Comparison of ENCODE assay signal across 27 mouse cellular contexts in genomic region chr1:170898413-170899075, GRCm38 (mm10). TPM values are rescaled to one million over a fixed set of nuclear protein-coding genes. Genes with fewer than 3 reads are reported as not detected.
DNase-seq lines count a peak whose midpoint lies in the region; ATAC-seq and TF ChIP-seq lines count a peak whose summit lies in the region.
"Had no signal": no experiment of that assay in that cellular context is flagged by ENCODE, and none has a peak within 500 bp of the region (broad histone marks: within the 10 kb centered on the region; RNA-seq: fewer than 3 reads in every experiment).

No protein-coding gene starts in this region.

- ATAC-seq in G1E (ENCODE audit: extremely low read depth, insufficient number of reproducible peaks, low FRiP score, poor library complexity, severe bottlenecking) = peak; percentile 56
- no peak for ATAC-seq in stomach, postnatal 0 days (ENCODE audit: low FRiP score, low TSS enrichment)
- ATAC-seq in midbrain, embryonic 16.5 days = no peak

- H3K36me3 ChIP-seq in G1E (replicated peaks) = no peaks in the 10 kb centered on the region
- H3K36me3 ChIP-seq in stomach, postnatal 0 days (ENCODE audit: control insufficient read depth, insufficient read depth, low read length) = no peaks in the 10 kb centered on the region
- H3K36me3 ChIP-seq in midbrain, embryonic 16.5 days (ENCODE audit: control insufficient read depth, insufficient read depth, low read length) = no peaks in the 10 kb centered on the region
- H3K36me3 ChIP-seq: embryonic facial prominence, embryonic 15.5 days; forebrain, embryonic 10.5 days; heart, embryonic 10.5 days; hindbrain, embryonic 13.5 days had no signal

- H3K27me3 ChIP-seq in G1E (ENCODE audit: insufficient read depth, low read length) = no peaks in the 10 kb centered on the region
- no peaks in the 10 kb centered on the region for H3K27me3 ChIP-seq in stomach, postnatal 0 days (ENCODE audit: control insufficient read depth, insufficient read depth, low read length)
- H3K27me3 ChIP-seq in midbrain, embryonic 16.5 days (ENCODE audit: control insufficient read depth, insufficient read depth, low read depth, low read length) = peaks cover 2% of the 10 kb centered on the region; the same call in 1 of the 2 replicates

- TF ChIP-seq CTCF in lung, adult 2 months (IDR thresholded peaks at IDR 0.05; ENCODE audit: insufficient read depth, low read length) = no peak
- TF ChIP-seq CTCF in G1E (IDR thresholded peaks at IDR 0.05; ENCODE audit: low read depth, low read length) = no peak
- no peak for TF ChIP-seq CTCF in stomach, postnatal 0 days (IDR thresholded peaks at IDR 0.05; ENCODE audit: low read depth)

- TF ChIP-seq POLR2A in lung, adult 2 months (IDR thresholded peaks at IDR 0.05; ENCODE audit: borderline replicate concordance, extremely low read depth, low read depth, low read length) = no peak

- no peak overlapping the region for H3K4me2 ChIP-seq in stomach, postnatal 0 days (replicated peaks; ENCODE audit: low read depth)
- H3K4me2 ChIP-seq in midbrain, embryonic 16.5 days (ENCODE audit: low read length) = no peak overlapping the region
- H3K4me2 ChIP-seq: embryonic facial prominence, embryonic 15.5 days; hindbrain, embryonic 13.5 days had no signal

- H3K4me1 ChIP-seq in lung, adult 2 months (ENCODE audit: control insufficient read depth, insufficient read depth, low read length) = 0 out of 2 replicates have a peak, but pooled peaks cover 3% of the 10 kb centered on the region
- peaks cover 48% of the 10 kb centered on the region for H3K4me1 ChIP-seq in G1E (ENCODE audit: insufficient read depth, low read depth, low read length)
- no peaks in the 10 kb centered on the region for H3K4me1 ChIP-seq in stomach, postnatal 0 days (replicated peaks; ENCODE audit: control insufficient read depth, insufficient read depth)
- no peaks in the 10 kb centered on the region for H3K4me1 ChIP-seq in midbrain, embryonic 16.5 days (ENCODE audit: control insufficient read depth, insufficient read depth, low read length)
- H3K4me1 ChIP-seq: forebrain, embryonic 10.5 days; heart, embryonic 10.5 days; hindbrain, embryonic 13.5 days had no signal

- TF ChIP-seq EP300 in stomach, postnatal 0 days (optimal IDR thresholded peaks at IDR 0.05) = no peak

- no peak overlapping the region for H3K9ac ChIP-seq in stomach, postnatal 0 days (ENCODE audit: low read length)
- H3K9ac ChIP-seq in midbrain, embryonic 16.5 days (ENCODE audit: low read depth, low read length) = no peak overlapping the region
- H3K9ac ChIP-seq: embryonic facial prominence, embryonic 15.5 days; hindbrain, embryonic 13.5 days; liver, embryonic 14.5 days had no signal

- no peak overlapping the region for H3K27ac ChIP-seq in stomach, postnatal 0 days (replicated peaks)
- H3K27ac ChIP-seq in midbrain, embryonic 16.5 days (ENCODE audit: low read length) = no peak overlapping the region
- H3K27ac ChIP-seq: embryonic facial prominence, embryonic 15.5 days; forebrain, embryonic 10.5 days; heart, embryonic 10.5 days; hindbrain, embryonic 13.5 days; liver, embryonic 14.5 days had no signal

- no peak overlapping the region for H3K4me3 ChIP-seq in lung, adult 2 months (replicated peaks; ENCODE audit: extremely low read depth, low read depth, low read length)
- H3K4me3 ChIP-seq in G1E (ENCODE audit: low read depth, low read length) = peak overlapping the region; percentile 60; the same call in 1 of the 2 replicates
- no peak overlapping the region for H3K4me3 ChIP-seq in stomach, postnatal 0 days (ENCODE audit: low read depth, low read length)
- no peak overlapping the region for H3K4me3 ChIP-seq in midbrain, embryonic 16.5 days (ENCODE audit: low read depth, low read length)
- H3K4me3 ChIP-seq: embryonic facial prominence, embryonic 15.5 days; forebrain, embryonic 10.5 days; heart, embryonic 10.5 days; hindbrain, embryonic 13.5 days; megakaryocyte, embryonic 14.5 days had no signal

- WGBS in lung, adult 2 months = 36% methylated on average over 16 of the region's 16 CpGs
- 42% methylated on average over 16 of the region's 16 CpGs for WGBS in stomach, postnatal 0 days
- 79% methylated on average over 16 of the region's 16 CpGs for WGBS in midbrain, embryonic 16.5 days

- no peaks in the 10 kb centered on the region for H3K9me3 ChIP-seq in G1E (replicated peaks)
- no peaks in the 10 kb centered on the region for H3K9me3 ChIP-seq in stomach, postnatal 0 days (ENCODE audit: control insufficient read depth, low read length)
- no peaks in the 10 kb centered on the region for H3K9me3 ChIP-seq in midbrain, embryonic 16.5 days (replicated peaks; ENCODE audit: control insufficient read depth, low read length, poor library complexity, severe bottlenecking)
- H3K9me3 ChIP-seq: embryonic facial prominence, embryonic 15.5 days; forebrain, embryonic 10.5 days; heart, embryonic 10.5 days; hindbrain, embryonic 13.5 days; megakaryocyte, embryonic 14.5 days had no signal

- peak; percentile 28 for DNase-seq in lung, postnatal 25 days (ENCODE audit: low spot score)
- DNase-seq in lung, adult 2 months = no peak
- DNase-seq in G1E (ENCODE audit: low spot score) = peak; percentile 16
- DNase-seq in brain, adult 2 months (ENCODE audit: low read depth, low spot score) = peak; percentile 44
- peak; percentile 45 for DNase-seq in skeletal muscle tissue, adult 2 months (ENCODE audit: low read depth, low spot score)
- DNase-seq in stomach, postnatal 0 days (ENCODE audit: low spot score) = no peak
- DNase-seq: adrenal gland, postnatal 14 days; cerebellum, adult 9-11 months; embryo, embryonic 11 days; gastrocnemius, postnatal 10 days; kidney, adult 9 months; kidney, postnatal 4 days; layer of hippocampus, postnatal 36 days; thymus, postnatal 4 days had no signal

RNA-seq across cellular contexts. Expression of gene Dusp12, which starts 13.2 kb away (rescaled TPM):
- 17.3 and 18.8 TPM in 2 replicates for polyA plus RNA-seq in lung, adult 2 months (2012; rRNA removed)
- 13.2 and 13.9 TPM in 2 replicates for total RNA-seq in G1E (2014; fragmentation: Nextera tagmentation)
- total RNA-seq in G1E (2017) = 10.0 TPM in 2 replicates
- polyA plus RNA-seq in G1E (2012) = 14.0 and 14.4 TPM in 2 replicates
- polyA plus RNA-seq in stomach, postnatal 0 days (2015; fragmentation: Nextera tagmentation; extraction: Ambion mirVana) = 23.8 and 23.9 TPM in 2 replicates
- polyA plus RNA-seq in midbrain, embryonic 16.5 days (2015; fragmentation: Nextera tagmentation; extraction: Ambion mirVana) = 49.9 and 52.3 TPM in 2 replicates

RNA-seq across cellular contexts. Expression of gene Gm26620, which starts 13.7 kb away (rescaled TPM):
- 0.45 and 1.2 TPM in 2 replicates for polyA plus RNA-seq in lung, adult 2 months (2012; rRNA removed)
- 1.1 and 1.3 TPM in 2 replicates for total RNA-seq in G1E (2014; fragmentation: Nextera tagmentation)
- total RNA-seq in G1E (2017) = 0.41 and 0.76 TPM in 2 replicates
- 0.90 and 0.91 TPM in 2 replicates for polyA plus RNA-seq in G1E (2012)
- 0.67 and 1.4 TPM in 2 replicates for polyA plus RNA-seq in stomach, postnatal 0 days (2015; fragmentation: Nextera tagmentation; extraction: Ambion mirVana)
- 0.83 and 1.3 TPM in 2 replicates for polyA plus RNA-seq in midbrain, embryonic 16.5 days (2015; fragmentation: Nextera tagmentation; extraction: Ambion mirVana)

RNA-seq across cellular contexts. Expression of gene Fcrlb, which starts 14.2 kb away (rescaled TPM):
- 0.71 and 1.2 TPM in 2 replicates for polyA plus RNA-seq in lung, adult 2 months (2012; rRNA removed)
- total RNA-seq in G1E (2014; fragmentation: Nextera tagmentation) = not detected in 2 replicates
- not detected in 2 replicates for total RNA-seq in G1E (2017)
- polyA plus RNA-seq in G1E (2012) = not detected in 2 replicates
- polyA plus RNA-seq in stomach, postnatal 0 days (2015; fragmentation: Nextera tagmentation; extraction: Ambion mirVana) = 0.10 and 0.12 TPM in 2 replicates
- polyA plus RNA-seq in midbrain, embryonic 16.5 days (2015; fragmentation: Nextera tagmentation; extraction: Ambion mirVana) = 0.53 and 1.1 TPM in 2 replicates
- total RNA-seq: adrenal gland, postnatal 14 days; gastrocnemius, postnatal 10 days; heart, postnatal 14 days had no signal
- polyA plus RNA-seq: forebrain, embryonic 10.5 days; heart, embryonic 10.5 days; intestine, embryonic 14.5 days; stomach, embryonic 14.5 days had no signal

RNA-seq across cellular contexts. Expression of gene Fcrla, which starts 28.8 kb away (rescaled TPM):
- polyA plus RNA-seq in lung, adult 2 months (2012; rRNA removed) = 8.0 and 8.7 TPM in 2 replicates
- 0.83 TPM in 1 of 2 replicates, not detected in the other for total RNA-seq in G1E (2014; fragmentation: Nextera tagmentation)
- total RNA-seq in G1E (2017) = 0.38 TPM in 1 of 2 replicates, not detected in the other
- 0.08 TPM in 1 of 2 replicates, not detected in the other for polyA plus RNA-seq in G1E (2012)
- polyA plus RNA-seq in stomach, postnatal 0 days (2015; fragmentation: Nextera tagmentation; extraction: Ambion mirVana) = 0.29 and 0.38 TPM in 2 replicates
- not detected in 2 replicates for polyA plus RNA-seq in midbrain, embryonic 16.5 days (2015; fragmentation: Nextera tagmentation; extraction: Ambion mirVana)
- total RNA-seq: layer of hippocampus, postnatal 36 days; left cerebral cortex, postnatal 36 days; midbrain, postnatal 0 days had no signal
- polyA plus RNA-seq: embryonic facial prominence, embryonic 15.5 days; forebrain, embryonic 10.5 days; hindbrain, embryonic 13.5 days; intestine, embryonic 14.5 days; midbrain, postnatal 0 days; neural tube, embryonic 11.5 days; stomach, embryonic 14.5 days had no signal

RNA-seq across cellular contexts. Expression of gene Atf6, which starts 31.0 kb away (rescaled TPM):
- polyA plus RNA-seq in lung, adult 2 months (2012; rRNA removed) = 13.2 and 18.8 TPM in 2 replicates
- total RNA-seq in G1E (2014; fragmentation: Nextera tagmentation) (44.0 and 44.6 TPM in 2 replicates), G1E (2017) (22.5 and 22.7 TPM in 2 replicates)
- 1.7 and 2.1 TPM in 2 replicates for polyA plus RNA-seq in G1E (2012)
- 5.6 and 6.2 TPM in 2 replicates for polyA plus RNA-seq in stomach, postnatal 0 days (2015; fragmentation: Nextera tagmentation; extraction: Ambion mirVana)
- 6.9 and 8.1 TPM in 2 replicates for polyA plus RNA-seq in midbrain, embryonic 16.5 days (2015; fragmentation: Nextera tagmentation; extraction: Ambion mirVana)

Comparison
In these comparisons a context has a peak if more than half of its experiments do, and no peak if none do; other contexts are left out.
1. DNase-seq: peak in lung, postnatal 25 days (single experiment), G1E (single experiment), brain, adult 2 months (single experiment) and skeletal muscle tissue, adult 2 months (single experiment); none in lung, adult 2 months (single experiment) and stomach, postnatal 0 days (single experiment).